Mouse (Mus musculus): Measurements from ENCODE around the gene Nr1i3.

Gene Nr1i3

GRCm38 (mm10) chr1:171250680-171251593 lies 37.2 kb downstream of the Nr1i3 start, which contains the start of gene Ndufs2:
TSS of gene Ndufs2 (minus strand) at chr1:171251388.
- no peak for DNase-seq (ENCODE audit: extremely low read depth, low read depth, low spot score)

DNA sequence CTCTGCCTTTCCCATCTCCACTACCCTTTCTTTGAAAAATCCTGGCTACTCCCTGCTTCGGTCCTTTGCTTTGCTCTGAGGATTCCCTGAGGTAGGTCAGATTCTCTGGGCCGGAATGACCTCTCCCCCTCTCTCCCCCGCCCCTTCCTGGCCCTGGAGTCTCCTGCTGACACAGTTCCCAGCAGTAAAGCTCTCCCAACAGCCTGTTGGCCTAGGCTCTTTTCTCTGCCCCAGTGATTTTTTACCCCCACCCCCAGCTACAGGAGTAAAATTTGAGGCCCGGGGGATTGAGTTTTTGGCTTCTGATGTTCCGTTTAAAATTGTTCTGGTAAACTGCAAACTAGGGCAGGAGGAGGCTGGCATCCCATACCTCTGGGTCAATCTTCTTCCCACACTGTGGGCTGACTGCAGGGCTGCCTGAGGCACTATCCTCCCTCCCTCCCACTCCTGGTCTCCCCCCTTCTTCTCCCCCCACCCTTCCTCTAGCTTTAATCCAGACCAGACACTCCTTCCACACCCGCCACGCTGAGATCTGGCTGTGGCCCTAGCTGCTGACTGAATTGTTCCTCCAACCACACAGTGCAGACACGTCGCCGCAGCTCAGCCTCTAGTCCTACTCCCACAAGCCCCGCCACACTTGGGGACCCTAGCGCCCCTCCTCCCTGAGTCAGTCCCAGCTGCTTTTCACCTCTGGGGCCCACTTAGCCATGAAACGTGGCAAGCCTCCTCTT lies 38.0 kb downstream of the Nr1i3 start:
- no peak for DNase-seq (ENCODE audit: extremely low read depth, low read depth, low spot score)

GRCm38 (mm10) chr1:171252415-171252814 lies 38.6 kb downstream of the Nr1i3 start:
- DNase-seq (ENCODE audit: extremely low read depth, low read depth, low spot score) = no peak

DNA sequence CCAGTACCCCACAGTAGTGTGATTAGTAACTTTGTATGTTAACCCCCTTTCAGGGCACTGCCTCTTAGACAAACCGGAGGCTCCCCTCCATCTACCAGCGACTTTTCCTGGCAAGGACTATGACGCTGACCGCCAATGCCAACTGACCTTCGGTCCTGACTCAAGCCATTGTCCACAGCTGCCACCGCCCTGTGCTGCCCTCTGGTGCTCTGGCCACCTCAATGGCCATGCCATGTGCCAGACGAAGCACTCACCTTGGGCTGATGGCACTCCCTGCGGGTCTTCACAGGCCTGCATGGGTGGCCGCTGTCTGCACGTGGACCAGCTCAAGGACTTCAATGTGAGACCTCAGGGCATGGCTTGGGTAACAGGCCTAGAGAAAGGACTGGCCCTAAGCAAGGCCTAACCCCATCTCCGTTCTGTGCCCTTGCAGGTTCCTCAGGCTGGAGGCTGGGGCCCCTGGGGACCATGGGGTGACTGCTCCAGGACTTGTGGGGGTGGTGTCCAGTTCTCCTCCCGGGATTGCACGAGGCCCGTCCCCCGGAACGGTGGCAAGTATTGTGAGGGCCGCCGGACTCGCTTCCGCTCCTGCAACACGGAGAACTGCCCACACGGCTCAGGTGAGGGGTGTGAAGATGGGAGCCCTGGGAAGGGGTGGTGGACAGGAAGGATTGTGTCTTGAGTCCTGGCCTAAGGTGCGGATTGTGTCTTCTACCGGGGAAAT lies 42.5 kb downstream of the Nr1i3 start:
- no peak for DNase-seq (ENCODE audit: extremely low read depth, low read depth, low spot score)

GRCm38 (mm10) chr1:171256937-171257548 lies 43.3 kb downstream of the Nr1i3 start:
- no peak for DNase-seq (ENCODE audit: extremely low read depth, low read depth, low spot score)

- DNase-seq (ENCODE audit: extremely low read depth, low read depth, low spot score) = no peak
Measured at GRCm38 (mm10) chr1:171257781-171258180, 44.0 kb downstream of the Nr1i3 start.

- no peak for DNase-seq (ENCODE audit: extremely low read depth, low read depth, low spot score)
Measured at GRCm38 (mm10) chr1:171258921-171259320, 45.2 kb downstream of the Nr1i3 start.

GRCm38 (mm10) chr1:171260316-171260715 lies 46.5 kb downstream of the Nr1i3 start:
- no peak for DNase-seq (ENCODE audit: extremely low read depth, low read depth, low spot score)

DNA sequence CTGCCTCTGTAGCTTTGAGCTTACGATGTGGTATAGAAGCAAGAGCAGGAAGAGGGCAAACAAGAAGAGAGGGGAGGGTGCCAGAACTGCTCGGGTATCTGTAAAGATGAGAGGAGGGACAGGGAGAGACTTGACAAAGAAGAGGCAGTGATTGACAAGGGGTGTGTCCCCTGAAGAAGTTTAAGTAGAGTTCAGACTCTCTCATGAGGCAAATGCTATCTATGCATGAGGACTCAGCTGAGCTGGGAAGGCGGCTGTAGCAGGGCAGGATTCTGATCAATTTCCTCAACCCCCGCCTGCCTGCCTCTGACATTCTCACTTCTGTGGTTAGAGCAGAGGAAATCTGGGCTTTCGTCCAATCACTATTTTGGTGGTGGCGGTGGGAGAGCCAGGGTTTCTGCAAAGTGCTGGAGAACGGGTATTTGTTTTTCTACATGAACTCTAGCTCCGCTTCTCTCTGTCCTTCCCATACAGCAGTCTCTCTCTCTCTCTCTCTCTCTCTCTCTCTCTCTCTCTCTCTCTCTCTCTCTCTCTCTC lies 48.9 kb downstream of the Nr1i3 start:
- DNase-seq (ENCODE audit: extremely low read depth, low read depth, low spot score) = no peak

DNA sequence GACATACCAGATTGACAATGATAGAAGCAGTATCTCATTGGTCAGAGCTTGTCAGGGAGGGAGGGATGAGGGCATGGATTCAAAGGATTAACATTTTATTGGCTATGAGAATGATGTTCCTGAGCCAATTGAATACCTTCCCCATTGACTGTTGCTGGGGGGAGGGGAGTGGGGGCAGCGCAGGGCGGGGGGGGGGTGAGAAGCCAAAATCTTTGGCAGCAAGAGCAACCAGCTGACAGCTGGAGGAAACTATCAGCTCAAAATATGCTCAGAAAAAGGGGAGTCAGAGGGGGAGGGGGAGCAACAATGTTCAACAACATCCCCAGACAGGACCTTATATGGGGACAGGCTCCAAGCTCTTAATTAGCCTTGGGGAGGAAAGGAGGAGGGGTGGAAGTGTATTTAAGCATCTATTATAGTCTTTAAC lies 49.4 kb downstream of the Nr1i3 start:
- no peak for DNase-seq (ENCODE audit: extremely low read depth, low read depth, low spot score)

GRCm38 (mm10) chr1:171263666-171264461 lies 50.1 kb downstream of the Nr1i3 start:
- DNase-seq (ENCODE audit: extremely low read depth, low read depth, low spot score) = no peak

DNA sequence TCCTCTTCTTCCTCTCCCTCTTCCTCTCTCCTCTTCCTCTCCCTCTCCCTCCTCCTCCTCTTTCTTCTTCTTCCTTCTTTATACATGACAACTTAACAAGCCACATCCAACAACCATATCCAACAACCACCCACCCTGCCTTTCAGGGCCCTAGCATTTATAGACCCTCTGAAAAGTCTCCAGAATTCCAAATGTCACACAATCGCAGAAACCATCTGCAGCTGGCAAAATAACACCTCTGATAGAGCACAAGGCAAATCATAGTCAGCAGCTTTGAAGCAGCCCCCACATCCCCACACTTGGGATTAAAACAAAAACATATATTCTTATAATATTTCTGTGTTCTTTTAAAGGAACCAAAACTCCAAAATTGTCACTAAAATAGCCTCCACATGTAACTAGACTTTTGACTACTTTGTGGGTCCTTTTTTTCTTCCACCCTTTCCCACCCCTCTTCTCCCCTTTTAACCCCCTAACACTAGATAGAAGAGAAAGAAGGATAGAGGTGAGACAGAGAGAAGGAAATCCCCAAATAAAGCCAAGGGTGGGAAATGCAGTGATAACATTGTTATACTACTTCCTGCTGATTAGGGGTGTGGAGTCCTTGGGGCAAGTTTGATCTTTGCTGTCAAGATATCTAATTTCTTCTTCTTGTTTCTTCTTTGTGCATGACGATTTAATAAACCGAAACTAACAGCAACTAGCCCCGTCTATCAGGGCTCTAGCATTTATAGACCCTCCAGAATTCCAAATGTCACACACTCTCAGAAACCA lies 52.4 kb downstream of the Nr1i3 start:
- no peak for DNase-seq (ENCODE audit: extremely low read depth, low read depth, low spot score)

DNA sequence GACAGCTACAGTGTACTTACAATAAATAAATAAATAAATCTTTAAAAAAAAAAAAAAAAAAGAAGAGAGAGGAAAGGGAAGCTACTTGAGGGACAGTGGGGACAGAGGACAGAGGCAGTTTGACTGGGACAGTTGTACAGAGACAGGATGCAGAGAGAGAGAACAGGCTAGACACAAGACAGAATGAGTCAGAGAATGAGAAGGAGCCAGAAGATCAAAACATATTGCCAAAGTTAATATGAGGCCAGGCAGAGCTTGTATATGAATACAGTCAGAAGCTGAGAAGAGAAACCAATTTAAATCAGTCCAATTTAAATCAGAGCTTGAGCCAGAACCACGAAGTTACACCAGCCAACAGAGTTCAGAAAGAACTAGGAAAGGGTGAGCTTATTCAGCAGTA lies 54.6 kb downstream of the Nr1i3 start:
- DNase-seq (ENCODE audit: extremely low read depth, low read depth, low spot score) = no peak

DNA sequence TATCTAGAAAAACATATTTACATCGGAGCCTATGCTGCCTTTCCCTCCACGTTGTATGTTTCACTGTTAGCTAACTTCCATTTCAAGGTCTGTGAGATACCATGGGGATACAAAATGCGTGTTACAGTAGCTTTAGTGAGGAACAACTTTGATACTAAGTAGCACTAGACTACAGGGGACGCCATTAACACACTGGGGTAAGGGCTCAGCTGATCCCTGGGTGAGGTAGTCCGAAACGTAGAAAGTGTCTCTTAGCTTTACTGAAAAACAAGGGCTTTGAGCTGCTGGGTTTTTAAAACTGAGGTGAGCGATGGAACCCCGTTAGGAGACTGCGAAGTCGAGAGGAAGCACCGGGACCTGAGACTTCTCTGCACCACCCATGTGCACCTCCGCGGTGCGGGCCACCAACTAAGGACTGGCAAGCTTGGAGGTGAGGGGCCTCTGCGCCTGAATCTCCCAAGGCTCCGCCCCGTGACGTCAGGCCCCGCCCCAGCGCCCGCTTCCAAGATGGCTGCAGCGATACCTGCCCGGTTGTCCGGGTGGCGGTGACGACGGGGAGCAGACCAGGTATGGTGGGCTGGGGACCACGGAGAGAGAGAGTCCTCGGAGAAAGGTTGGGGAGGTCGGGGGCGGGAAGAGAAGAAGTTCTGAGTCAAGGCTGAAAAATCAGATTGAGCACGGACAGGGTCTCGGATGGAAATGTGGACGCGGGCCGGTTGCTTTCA lies 56.2 kb downstream of the Nr1i3 start, which contains the start of gene B4galt3:
Gene B4galt3, plus strand, starts transcription at position 481 of the 725 bp plus-strand sequence.
- no peak for DNase-seq (ENCODE audit: extremely low read depth, low read depth, low spot score)
